Mouse (Mus musculus) lung, adult 2 months (tissue): Measurements from ENCODE around the gene Grpel1.

Source experiments
- CTCF ChIP-seq: fragments of 200-500 bp; IDR thresholded peaks from 2 replicates; pipeline ENCODE4 v1.5.1; 2011; ENCODE audit warnings: mild to moderate bottlenecking, low read length, control low read depth; ENCODE audit not compliant: insufficient read depth
- POLR2A ChIP-seq: fragments of 200-500 bp; IDR thresholded peaks from 2 replicates; pipeline ENCODE4 v1.6.1; 2011; ENCODE audit warnings: low read depth, mild to moderate bottlenecking, control low read depth, low read length, borderline replicate concordance; ENCODE audit errors: extremely low read depth

- TF ChIP-seq CTCF (no peak), POLR2A (no peak)
Measured at GRCm38 (mm10) chr5:36419861-36420260, 44.9 kb upstream of the Grpel1 start.
